Mouse (Mus musculus): Measurements from ENCODE around the gene Rln1. TPM values are rescaled to one million over a fixed set of nuclear protein-coding genes. Genes with fewer than 3 reads are reported as not detected.
A peak's percentile ranks its signal among the peaks of the same experiment; 100 is the strongest.

Gene Rln1
- polyA plus RNA-seq, 1 experiment: not detected

- Histone ChIP-seq H3K4me3 (ENCODE audit: extremely low read depth, insufficient read depth, insufficient read length) (no peak overlapping the region), H3K27me3 (ENCODE audit: control insufficient read depth, insufficient read depth, low read length) (no peaks in the 10 kb centered on the region), H3K27ac (ENCODE audit: insufficient read depth, low read length) (no peak overlapping the region), H3K4me1 (ENCODE audit: control insufficient read depth, insufficient read depth, insufficient read length) (peaks cover 4% of the 10 kb centered on the region; the same call in 1 of the 2 replicates), H3K36me3 (ENCODE audit: control insufficient read depth, insufficient read depth, low read length) (no peaks in the 10 kb centered on the region)
- no peak for DNase-seq (ENCODE audit: low read depth in 1 of 2, low spot score in 2 of 2)
- no peak for TF ChIP-seq CTCF (IDR thresholded peaks at IDR 0.05; ENCODE audit: extremely low read depth, insufficient read depth, insufficient read length, insufficient replicate concordance)
- no peak for TF ChIP-seq POLR2A (IDR thresholded peaks at IDR 0.05; ENCODE audit: low read depth, low read length)
- WGBS: 70% methylated on average over 9 of the region's 9 CpGs
Observed at GRCm38 (mm10) chr19:29325852-29326180, 8.7 kb downstream of the Rln1 start.

- peak; percentile 11 to 67 for DNase-seq (ENCODE audit: low read depth in 1 of 2, low spot score in 2 of 2)
- TF ChIP-seq POLR2A (IDR thresholded peaks at IDR 0.05; ENCODE audit: low read depth, low read length): no peak; the same call in 1 of the 2 replicates
- TF ChIP-seq CTCF (IDR thresholded peaks at IDR 0.05; ENCODE audit: extremely low read depth, insufficient read depth, insufficient read length, insufficient replicate concordance): no peak
- Histone ChIP-seq H3K27me3 (ENCODE audit: control insufficient read depth, insufficient read depth, low read length) (no peaks in the 10 kb centered on the region), H3K36me3 (ENCODE audit: control insufficient read depth, insufficient read depth, low read length) (no peaks in the 10 kb centered on the region), H3K27ac (ENCODE audit: insufficient read depth, low read length) (no peak within 1 kb of the TSS), H3K4me1 (ENCODE audit: control insufficient read depth, insufficient read depth, insufficient read length) (peaks cover 4% of the 10 kb centered on the region; the same call in 1 of the 2 replicates), H3K4me3 (ENCODE audit: extremely low read depth, insufficient read depth, insufficient read length) (peak within 1 kb of the TSS; percentile 60)
- 6% methylated on average over 21 of the region's 31 CpGs for WGBS
Observed at GRCm38 (mm10) chr19:29325053-29325851, 9.2 kb downstream of the Rln1 start, which contains the start of gene Insl6. Gene Insl6, minus strand, starts transcription at chr19:29325356.

- no peak overlapping the region for H3K27ac ChIP-seq (ENCODE audit: insufficient read depth, low read length)
- TF ChIP-seq POLR2A (IDR thresholded peaks at IDR 0.05; ENCODE audit: low read depth, low read length) (no peak), CTCF (IDR thresholded peaks at IDR 0.05; ENCODE audit: extremely low read depth, insufficient read depth, insufficient read length, insufficient replicate concordance) (no peak)
- H3K4me1 ChIP-seq (ENCODE audit: control insufficient read depth, insufficient read depth, insufficient read length): peaks cover 4% of the 10 kb centered on the region; the same call in 1 of the 2 replicates
- H3K36me3 ChIP-seq (ENCODE audit: control insufficient read depth, insufficient read depth, low read length): no peaks in the 10 kb centered on the region
- DNase-seq (ENCODE audit: low read depth in 1 of 2, low spot score in 2 of 2): peak; percentile 13 to 43
- peak overlapping the region; percentile 57 for H3K4me3 ChIP-seq (ENCODE audit: extremely low read depth, insufficient read depth, insufficient read length)
- no peaks in the 10 kb centered on the region for H3K27me3 ChIP-seq (ENCODE audit: control insufficient read depth, insufficient read depth, low read length)
- WGBS: 8% methylated on average over 8 of the region's 8 CpGs
Observed at GRCm38 (mm10) chr19:29323416-29324049, 10.9 kb downstream of the Rln1 start.

GRCm38 (mm10) chr19:29312661-29313060, 21.8 kb downstream of the Rln1 start:
- Histone ChIP-seq H3K27me3 (ENCODE audit: control insufficient read depth, insufficient read depth, low read length) (no peaks in the 10 kb centered on the region), H3K36me3 (ENCODE audit: control insufficient read depth, insufficient read depth, low read length) (peaks cover 19% of the 10 kb centered on the region), H3K4me3 (ENCODE audit: extremely low read depth, insufficient read depth, insufficient read length) (no peak overlapping the region), H3K4me1 (ENCODE audit: control insufficient read depth, insufficient read depth, insufficient read length) (no peaks in the 10 kb centered on the region), H3K27ac (ENCODE audit: insufficient read depth, low read length) (no peak overlapping the region)
- DNase-seq (ENCODE audit: low read depth in 1 of 2, low spot score in 2 of 2): no peak
- 93% methylated on average over 7 of the region's 7 CpGs for WGBS
- TF ChIP-seq POLR2A (IDR thresholded peaks at IDR 0.05; ENCODE audit: low read depth, low read length) (no peak), CTCF (IDR thresholded peaks at IDR 0.05; ENCODE audit: extremely low read depth, insufficient read depth, insufficient read length, insufficient replicate concordance) (no peak)

GRCm38 (mm10) chr19:29311791-29312190, 22.7 kb downstream of the Rln1 start:
- Histone ChIP-seq H3K27ac (ENCODE audit: insufficient read depth, low read length) (no peak overlapping the region), H3K27me3 (ENCODE audit: control insufficient read depth, insufficient read depth, low read length) (no peaks in the 10 kb centered on the region), H3K4me1 (ENCODE audit: control insufficient read depth, insufficient read depth, insufficient read length) (no peaks in the 10 kb centered on the region), H3K36me3 (ENCODE audit: control insufficient read depth, insufficient read depth, low read length) (peaks cover 21% of the 10 kb centered on the region), H3K4me3 (ENCODE audit: extremely low read depth, insufficient read depth, insufficient read length) (no peak overlapping the region)
- DNase-seq (ENCODE audit: low read depth in 1 of 2, low spot score in 2 of 2): no peak
- TF ChIP-seq CTCF (IDR thresholded peaks at IDR 0.05; ENCODE audit: extremely low read depth, insufficient read depth, insufficient read length, insufficient replicate concordance) (no peak), POLR2A (IDR thresholded peaks at IDR 0.05; ENCODE audit: low read depth, low read length) (no peak)
- 95% methylated on average over 8 of the region's 8 CpGs for WGBS

- H3K27me3 ChIP-seq (ENCODE audit: control insufficient read depth, insufficient read depth, low read length): no peaks in the 10 kb centered on the region
- H3K36me3 ChIP-seq (ENCODE audit: control insufficient read depth, insufficient read depth, low read length): peaks cover 28% of the 10 kb centered on the region
- no peak overlapping the region for H3K4me3 ChIP-seq (ENCODE audit: extremely low read depth, insufficient read depth, insufficient read length)
- H3K4me1 ChIP-seq (ENCODE audit: control insufficient read depth, insufficient read depth, insufficient read length): no peaks in the 10 kb centered on the region
- DNase-seq (ENCODE audit: low read depth in 1 of 2, low spot score in 2 of 2): no peak
- TF ChIP-seq CTCF (IDR thresholded peaks at IDR 0.05; ENCODE audit: extremely low read depth, insufficient read depth, insufficient read length, insufficient replicate concordance): no peak
- TF ChIP-seq POLR2A (IDR thresholded peaks at IDR 0.05; ENCODE audit: low read depth, low read length): no peak
- no peak overlapping the region for H3K27ac ChIP-seq (ENCODE audit: insufficient read depth, low read length)
Observed at GRCm38 (mm10) chr19:29308832-29309231, 25.6 kb downstream of the Rln1 start.

GRCm38 (mm10) chr19:29302119-29302518, 32.4 kb downstream of the Rln1 start:
- Histone ChIP-seq H3K4me3 (ENCODE audit: extremely low read depth, insufficient read depth, insufficient read length) (no peak overlapping the region), H3K27me3 (ENCODE audit: control insufficient read depth, insufficient read depth, low read length) (no peaks in the 10 kb centered on the region), H3K4me1 (ENCODE audit: control insufficient read depth, insufficient read depth, insufficient read length) (no peaks in the 10 kb centered on the region), H3K27ac (ENCODE audit: insufficient read depth, low read length) (no peak overlapping the region), H3K36me3 (ENCODE audit: control insufficient read depth, insufficient read depth, low read length) (peaks cover 40% of the 10 kb centered on the region)
- DNase-seq (ENCODE audit: low read depth in 1 of 2, low spot score in 2 of 2): no peak
- no peak for TF ChIP-seq POLR2A (IDR thresholded peaks at IDR 0.05; ENCODE audit: low read depth, low read length)
- no peak for TF ChIP-seq CTCF (IDR thresholded peaks at IDR 0.05; ENCODE audit: extremely low read depth, insufficient read depth, insufficient read length, insufficient replicate concordance)
- WGBS: 70% methylated on average over 2 of the region's 2 CpGs
